Mouse (Mus musculus) thymus, adult 2 months (tissue): ENCODE data around the gene Dcaf1.

Experiments used
- CTCF ChIP-seq: fragments of 200-500 bp; IDR thresholded peaks from 2 replicates; pipeline ENCODE4 v1.5.1; 2012; ENCODE audit warnings: mild to moderate bottlenecking, control low read depth, low read length, moderate library complexity, borderline replicate concordance; ENCODE audit not compliant: control insufficient read depth, poor library complexity, insufficient read depth; ENCODE audit errors: extremely low read depth
- POLR2A ChIP-seq: fragments of 200-500 bp; IDR thresholded peaks from 2 replicates; pipeline ENCODE4 v1.6.1; 2012; ENCODE audit warnings: mild to moderate bottlenecking, low read length, control low read depth, moderate library complexity; ENCODE audit not compliant: control insufficient read depth, poor library complexity, insufficient read depth; ENCODE audit errors: extremely low read depth

DNA sequence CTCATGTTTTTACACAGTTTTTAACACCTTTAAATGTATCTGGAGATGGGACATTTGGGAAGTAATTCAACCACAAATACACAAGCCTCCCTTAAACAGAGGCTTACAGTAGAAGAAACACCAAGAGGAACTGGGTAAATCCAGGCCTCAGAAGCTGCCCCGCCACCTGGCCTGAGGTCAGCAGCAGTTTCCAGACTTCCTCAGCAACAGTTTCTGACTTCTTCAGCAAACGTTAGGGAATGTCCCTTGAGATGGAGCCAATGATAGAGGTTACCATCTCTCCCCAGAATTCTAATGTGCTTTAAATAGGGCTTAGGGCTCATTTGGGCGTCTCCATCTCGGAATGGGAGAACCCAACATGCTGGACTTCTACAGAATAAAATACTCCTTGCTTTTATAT lies 43.4 kb upstream of the Dcaf1 start:
- no peak for TF ChIP-seq POLR2A
- no peak for TF ChIP-seq CTCF
